Mouse (Mus musculus) MEL (cell line): ENCODE measurements around the gene Card10. TPM values are rescaled to one million over a fixed set of nuclear protein-coding genes. Genes with fewer than 3 reads are reported as not detected.

Experiments
- DNase-seq: peaks from one replicate; pipeline ENCODE4 v3.0.0; 2011; ENCODE audit warnings: low read depth, low spot score
- H3K27ac ChIP-seq: 2 replicates; pipeline ENCODE4 v1.5.1; 2012; ENCODE audit warnings: low read depth, mild to moderate bottlenecking, control low read depth, low read length, moderate library complexity; ENCODE audit not compliant: control insufficient read depth
- H3K27me3 ChIP-seq, 2 experiments: fragments of 150-350 bp in 1 of 2; sonication (generic) in 1 of 2; 2 replicates each; pipeline ENCODE4 v1.6.1; 2012; ENCODE audit warnings: low read length in 2 of 2, mild to moderate bottlenecking in 2 of 2, improper control_type of control experiment in 1 of 2, moderate library complexity in 1 of 2; ENCODE audit not compliant: insufficient read depth in 2 of 2, control insufficient read depth in 1 of 2
- H3K36me3 ChIP-seq, 2 experiments: 2 replicates each; pipeline ENCODE4 v1.6.1; 2012 to 2014; ENCODE audit warnings: low read length in 2 of 2, improper control_type of control experiment in 1 of 2, inconsistent platforms in 1 of 2, mild to moderate bottlenecking in 1 of 2; ENCODE audit not compliant: insufficient read depth in 2 of 2, control insufficient read depth in 1 of 2
- H3K4me1 ChIP-seq, 2 experiments: fragments of 150-350 bp in 1 of 2; sonication (generic) in 1 of 2; 2 replicates each; pipeline ENCODE4 v1.6.1; 2012; ENCODE audit warnings: low read length in 2 of 2, improper control_type of control experiment in 1 of 2, mild to moderate bottlenecking in 1 of 2; ENCODE audit not compliant: insufficient read depth in 2 of 2, control insufficient read depth in 1 of 2
- H3K4me3 ChIP-seq, 2 experiments: fragments of 150-350 bp in 1 of 2; sonication (generic) in 1 of 2; 2 replicates each; pipeline ENCODE4 v1.5.1; 2012; ENCODE audit warnings: low read depth in 2 of 2, low read length in 2 of 2, mild to moderate bottlenecking in 2 of 2, moderate library complexity in 2 of 2, control low read depth in 1 of 2, improper control_type of control experiment in 1 of 2; ENCODE audit not compliant: control insufficient read depth in 1 of 2, insufficient read depth in 1 of 2
- H3K79me2 ChIP-seq: 2 replicates; pipeline ENCODE4 v1.6.1; 2012; ENCODE audit warnings: mild to moderate bottlenecking, low read length, moderate library complexity; ENCODE audit not compliant: control insufficient read depth, poor library complexity, insufficient read depth
- H3K9ac ChIP-seq: 2 replicates; pipeline ENCODE4 v1.6.1; 2012; ENCODE audit warnings: low read depth, mild to moderate bottlenecking, control low read depth, low read length, moderate library complexity; ENCODE audit not compliant: control insufficient read depth, poor library complexity, severe bottlenecking
- H3K9me3 ChIP-seq: fragments of 150-350 bp; sonication (generic); replicated peaks from 2 replicates; pipeline ENCODE4 v1.6.1; 2012; ENCODE audit warnings: mild to moderate bottlenecking, low read length, improper control_type of control experiment, moderate library complexity; ENCODE audit not compliant: insufficient read depth
- BHLHE40 ChIP-seq: IDR thresholded peaks from 2 replicates; pipeline ENCODE4 v1.6.1; 2012; ENCODE audit warnings: low read depth, mild to moderate bottlenecking, inconsistent platforms, low read length, improper control_type of control experiment, borderline replicate concordance
- CHD1 ChIP-seq: IDR thresholded peaks from 2 replicates; pipeline ENCODE4 v1.6.1; 2012; ENCODE audit warnings: low read depth, mild to moderate bottlenecking, inconsistent platforms, low read length, improper control_type of control experiment
- CHD2 ChIP-seq: IDR thresholded peaks from 2 replicates; pipeline ENCODE4 v1.6.1; 2011; ENCODE audit warnings: low read length, improper control_type of control experiment
- CTCF ChIP-seq, 3 experiments: IDR thresholded peaks in 2 of 3; conservative IDR thresholded peaks in 1 of 3; 2 replicates each; pipeline ENCODE4 v1.5.1; 2011 to 2012; ENCODE audit warnings: low read length in 3 of 3, low read depth in 2 of 3, mild to moderate bottlenecking in 2 of 3, improper control_type of control experiment in 1 of 3, inconsistent platforms in 1 of 3, mixed read lengths in 1 of 3, moderate library complexity in 1 of 3; ENCODE audit not compliant: control insufficient read depth in 1 of 3, insufficient read depth in 1 of 3, poor library complexity in 1 of 3, severe bottlenecking in 1 of 3
- ELF1 ChIP-seq: IDR thresholded peaks from 2 replicates; pipeline ENCODE4 v1.6.1; 2014; ENCODE audit warnings: low read depth, mild to moderate bottlenecking, inconsistent platforms, low read length, improper control_type of control experiment, moderate library complexity
- EP300 ChIP-seq, 2 experiments: IDR thresholded peaks; 2 replicates each; pipeline ENCODE4 v1.6.1; 2011; ENCODE audit warnings: improper control_type of control experiment in 2 of 2, low read length in 2 of 2, low read depth in 1 of 2, mild to moderate bottlenecking in 1 of 2
- ETS1 ChIP-seq: IDR thresholded peaks from 2 replicates; pipeline ENCODE4 v1.6.1; 2012; ENCODE audit warnings: low read depth, mild to moderate bottlenecking, inconsistent platforms, low read length, improper control_type of control experiment, moderate library complexity
- GABPA ChIP-seq: IDR thresholded peaks from 2 replicates; pipeline ENCODE4 v1.6.1; 2012; ENCODE audit warnings: low read depth, mild to moderate bottlenecking, inconsistent platforms, low read length, improper control_type of control experiment, moderate library complexity
- HCFC1 ChIP-seq: IDR thresholded peaks from 2 replicates; pipeline ENCODE4 v1.6.1; 2012; ENCODE audit warnings: low read depth, mild to moderate bottlenecking, inconsistent platforms, low read length, improper control_type of control experiment, moderate library complexity
- JUND ChIP-seq: IDR thresholded peaks from 2 replicates; pipeline ENCODE4 v1.6.1; 2011; ENCODE audit warnings: low read depth, mild to moderate bottlenecking, improper control_type of control experiment, low read length
- MAFK ChIP-seq: IDR thresholded peaks from 2 replicates; pipeline ENCODE4 v1.6.1; 2011; ENCODE audit warnings: low read depth, mild to moderate bottlenecking, low read length, improper control_type of control experiment, borderline replicate concordance
- MAZ ChIP-seq: IDR thresholded peaks from 2 replicates; pipeline ENCODE4 v1.6.1; 2012; ENCODE audit warnings: low read depth, mild to moderate bottlenecking, inconsistent platforms, low read length, improper control_type of control experiment
- MEF2A ChIP-seq: IDR thresholded peaks from 2 replicates; pipeline ENCODE4 v1.6.1; 2014; ENCODE audit warnings: low read depth, mild to moderate bottlenecking, inconsistent platforms, low read length, improper control_type of control experiment; ENCODE audit not compliant: poor library complexity, insufficient replicate concordance, severe bottlenecking; ENCODE audit errors: extremely low read depth
- MXI1 ChIP-seq: IDR thresholded peaks from 2 replicates; pipeline ENCODE4 v1.6.1; 2011; ENCODE audit warnings: mild to moderate bottlenecking, low read depth, low read length, improper control_type of control experiment
- MYB ChIP-seq: IDR thresholded peaks from 2 replicates; pipeline ENCODE4 v1.6.1; 2011; ENCODE audit warnings: mild to moderate bottlenecking, low read depth, low read length, improper control_type of control experiment
- MYC ChIP-seq: IDR thresholded peaks from 2 replicates; pipeline ENCODE4 v1.6.1; 2011; ENCODE audit warnings: low read depth, mild to moderate bottlenecking, low read length, improper control_type of control experiment, moderate library complexity
- NELFE ChIP-seq: IDR thresholded peaks from 2 replicates; pipeline ENCODE4 v1.6.1; 2011; ENCODE audit warnings: low read depth, low read length, improper control_type of control experiment
- NRF1 ChIP-seq: IDR thresholded peaks from 2 replicates; pipeline ENCODE4 v1.6.1; 2014; ENCODE audit warnings: low read depth, mild to moderate bottlenecking, inconsistent platforms, low read length, improper control_type of control experiment, moderate library complexity; ENCODE audit not compliant: poor library complexity, insufficient read depth, severe bottlenecking
- POLR2A ChIP-seq, 2 experiments: IDR thresholded peaks; 2 replicates each; pipeline ENCODE4 v1.6.1; 2011 to 2012; ENCODE audit warnings: low read length in 2 of 2, mild to moderate bottlenecking in 2 of 2, control low read depth in 1 of 2, improper control_type of control experiment in 1 of 2, low read depth in 1 of 2, moderate library complexity in 1 of 2; ENCODE audit not compliant: control insufficient read depth in 1 of 2, insufficient read depth in 1 of 2, poor library complexity in 1 of 2
- POLR2AphosphoS2 ChIP-seq: IDR thresholded peaks from 2 replicates; pipeline ENCODE4 v1.6.1; 2011; ENCODE audit warnings: low read length, improper control_type of control experiment
- RAD21 ChIP-seq: IDR thresholded peaks from 2 replicates; pipeline ENCODE4 v1.6.1; 2011; ENCODE audit warnings: mild to moderate bottlenecking, low read depth, low read length, improper control_type of control experiment
- RCOR1 ChIP-seq: IDR thresholded peaks from 2 replicates; pipeline ENCODE4 v1.6.1; 2012; ENCODE audit warnings: low read depth, mild to moderate bottlenecking, inconsistent platforms, low read length, improper control_type of control experiment
- SIN3A ChIP-seq: IDR thresholded peaks from 2 replicates; pipeline ENCODE4 v1.6.1; 2012; ENCODE audit warnings: low read length, improper control_type of control experiment, inconsistent platforms
- TAL1 ChIP-seq: IDR thresholded peaks from 2 replicates; pipeline ENCODE4 v1.6.1; 2012; ENCODE audit warnings: mild to moderate bottlenecking, inconsistent platforms, low read length, moderate library complexity, mixed read lengths
- TBP ChIP-seq: IDR thresholded peaks from 2 replicates; pipeline ENCODE4 v1.8.0; 2011; ENCODE audit warnings: low read depth, low read length, improper control_type of control experiment
- USF1 ChIP-seq: IDR thresholded peaks from 2 replicates; pipeline ENCODE4 v1.6.1; 2014; ENCODE audit warnings: low read depth, mild to moderate bottlenecking, inconsistent platforms, low read length, improper control_type of control experiment, moderate library complexity
- ZKSCAN1 ChIP-seq: IDR thresholded peaks from 2 replicates; pipeline ENCODE4 v1.6.1; 2012; ENCODE audit warnings: low read depth, mild to moderate bottlenecking, inconsistent platforms, low read length, improper control_type of control experiment, moderate library complexity
- ZNF384 ChIP-seq: IDR thresholded peaks from 2 replicates; pipeline ENCODE4 v1.6.1; 2012; ENCODE audit warnings: low read depth, mild to moderate bottlenecking, inconsistent platforms, low read length, improper control_type of control experiment
- polyA plus RNA-seq, 2 experiments: library from polyadenylated mRNA; stranded (reverse) in 1 of 2; unstranded in 1 of 2; fragments of >175 nt in 1 of 2; fragments of >200 nt in 1 of 2; gene quantifications; 2 replicates each; pipeline versions ENCODE4 v1.2.1 to v1.2.4; 2012; ENCODE audit warnings: low replicate concordance in 2 of 2, low read depth in 1 of 2; ENCODE audit not compliant: insufficient read length in 2 of 2, insufficient read depth in 1 of 2, missing spikeins in 1 of 2
- total RNA-seq: library from RNA; depleted of rRNA; stranded (reverse); fragments of 300-350 nt; gene quantifications from 2 replicates; pipeline ENCODE4 v1.2.3, GENCODE M21; 2012

The Card10 gene
- total and polyA plus RNA-seq, 3 experiments = not detected

GRCm38 (mm10) chr15:78758132-78758531, 44.7 kb downstream of the Card10 start:
- no peaks in the 10 kb centered on the region for H3K27me3 ChIP-seq
- no peak for TF ChIP-seq TAL1
- no peak for TF ChIP-seq RAD21
- TF ChIP-seq ELF1 = no peak
- no peak for TF ChIP-seq POLR2A (IDR thresholded peaks at IDR 0.05; ENCODE audit: control insufficient read depth in 1 of 2, insufficient read depth in 1 of 2, low read depth in 1 of 2, low read length in 2 of 2, poor library complexity in 1 of 2)
- TF ChIP-seq CTCF (IDR thresholded peaks at IDR 0.05 in 2 of 3, conservative IDR thresholded peaks at IDR 0.05 in 1 of 3; ENCODE audit: control insufficient read depth in 1 of 3, insufficient read depth in 1 of 3, low read depth in 2 of 3, low read length in 3 of 3, poor library complexity in 1 of 3, severe bottlenecking in 1 of 3) = no peak
- no peak for TF ChIP-seq CHD1
- no peak for TF ChIP-seq GABPA
- no peak for TF ChIP-seq TBP
- TF ChIP-seq MAZ = no peak
- TF ChIP-seq BHLHE40 = no peak
- no peak for TF ChIP-seq MYC
- no peak for TF ChIP-seq EP300 (IDR thresholded peaks at IDR 0.05; ENCODE audit: low read depth in 1 of 2, low read length in 2 of 2)
- no peak for TF ChIP-seq MAFK
- TF ChIP-seq ETS1 = no peak
- TF ChIP-seq NELFE = no peak
- no peak for TF ChIP-seq CHD2
- no peak for TF ChIP-seq ZNF384
- TF ChIP-seq USF1 = no peak
- no peak for TF ChIP-seq MXI1
- TF ChIP-seq ZKSCAN1 = no peak
- no peak for DNase-seq
- H3K4me1 ChIP-seq = no peaks in the 10 kb centered on the region
- H3K27ac ChIP-seq = no peak overlapping the region
- H3K9ac ChIP-seq = no peak overlapping the region
- no peaks in the 10 kb centered on the region for H3K9me3 ChIP-seq
- no peaks in the 10 kb centered on the region for H3K36me3 ChIP-seq
- no peak overlapping the region for H3K4me3 ChIP-seq
- H3K79me2 ChIP-seq = no peaks in the 10 kb centered on the region

GRCm38 (mm10) chr15:78755966-78756725, 46.7 kb downstream of the Card10 start:
- H3K36me3 ChIP-seq = no peaks in the 10 kb centered on the region
- no peak for DNase-seq
- H3K9ac ChIP-seq = no peak overlapping the region
- H3K4me3 ChIP-seq = no peak overlapping the region
- H3K4me1 ChIP-seq = no peaks in the 10 kb centered on the region
- no peak overlapping the region for H3K27ac ChIP-seq
- H3K9me3 ChIP-seq = no peaks in the 10 kb centered on the region
- H3K27me3 ChIP-seq = no peaks in the 10 kb centered on the region
- H3K79me2 ChIP-seq = no peaks in the 10 kb centered on the region
- TF ChIP-seq SIN3A (no peak), POLR2AphosphoS2 (no peak), BHLHE40 (no peak), CTCF (IDR thresholded peaks at IDR 0.05 in 2 of 3, conservative IDR thresholded peaks at IDR 0.05 in 1 of 3; ENCODE audit: control insufficient read depth in 1 of 3, insufficient read depth in 1 of 3, low read depth in 2 of 3, low read length in 3 of 3, poor library complexity in 1 of 3, severe bottlenecking in 1 of 3) (no peak), JUND (no peak), EP300 (IDR thresholded peaks at IDR 0.05; ENCODE audit: low read depth in 1 of 2, low read length in 2 of 2) (no peak), MYC (no peak), USF1 (no peak), GABPA (no peak), NRF1 (no peak), MYB (no peak), RCOR1 (no peak), MAZ (no peak), MEF2A (no peak), ZKSCAN1 (no peak), MXI1 (no peak), HCFC1 (no peak)
